Mouse (Mus musculus): ENCODE data around the gene Icam2. TPM values are rescaled to one million over a fixed set of nuclear protein-coding genes. Genes with fewer than 3 reads are reported as not detected.

Icam2 gene
- polyA plus RNA-seq, 1 experiment from 2014 or later, result 9.8 TPM

GRCm38 (mm10) chr11:106386409-106386808 is 1.5 kb downstream of the Icam2 start:
- no peaks in the 10 kb centered on the region for H3K36me3 ChIP-seq (replicated peaks)
- no peak overlapping the region for H3K9ac ChIP-seq
- no peaks in the 10 kb centered on the region for H3K27me3 ChIP-seq
- no peaks in the 10 kb centered on the region for H3K9me3 ChIP-seq
- H3K4me3 ChIP-seq (replicated peaks), result no peak overlapping the region
- no peaks in the 10 kb centered on the region for H3K4me1 ChIP-seq
- no peak for ATAC-seq (ENCODE audit: low FRiP score)
- H3K4me2 ChIP-seq, result no peak overlapping the region
- no peak overlapping the region for H3K27ac ChIP-seq
- 92% methylated on average over 3 of the region's 3 CpGs for WGBS

- ATAC-seq (ENCODE audit: low FRiP score), result no peak
- Histone ChIP-seq H3K9ac (no peak overlapping the region), H3K4me1 (no peaks in the 10 kb centered on the region), H3K36me3 (replicated peaks) (no peaks in the 10 kb centered on the region), H3K27ac (no peak overlapping the region), H3K4me2 (no peak overlapping the region), H3K4me3 (replicated peaks) (no peak overlapping the region), H3K27me3 (no peaks in the 10 kb centered on the region), H3K9me3 (no peaks in the 10 kb centered on the region)
- WGBS, result 73% methylated on average over 6 of the region's 6 CpGs
These were observed 4.7 kb downstream of the Icam2 start for GRCm38 (mm10) chr11:106383051-106383790.

GRCm38 (mm10) chr11:106382424-106382823 is 5.5 kb downstream of the Icam2 start:
- Histone ChIP-seq H3K4me3 (replicated peaks) (no peak overlapping the region), H3K27me3 (no peaks in the 10 kb centered on the region), H3K4me1 (no peaks in the 10 kb centered on the region), H3K27ac (no peak overlapping the region), H3K36me3 (replicated peaks) (no peaks in the 10 kb centered on the region), H3K9me3 (no peaks in the 10 kb centered on the region), H3K4me2 (no peak overlapping the region), H3K9ac (no peak overlapping the region)
- no peak for ATAC-seq (ENCODE audit: low FRiP score)
- 88% methylated on average over 5 of the region's 5 CpGs for WGBS

GRCm38 (mm10) chr11:106381883-106382282 is 6.0 kb downstream of the Icam2 start:
- H3K4me3 ChIP-seq (replicated peaks), result no peak overlapping the region
- 90% methylated on average over 7 of the region's 7 CpGs for whole genome bisulfite sequencing

GRCm38 (mm10) chr11:106381011-106381410 is 6.9 kb downstream of the Icam2 start:
- ATAC-seq (ENCODE audit: low FRiP score), result no peak
- no peaks in the 10 kb centered on the region for H3K36me3 ChIP-seq (replicated peaks)
- WGBS, result 83% methylated on average over 11 of the region's 11 CpGs

More at GRCm38 (mm10) chr11:106381883-106382282, 6.0 kb downstream of the Icam2 start:
- Histone ChIP-seq H3K27ac (no peak overlapping the region), H3K27me3 (no peaks in the 10 kb centered on the region), H3K4me1 (no peaks in the 10 kb centered on the region), H3K9ac (no peak overlapping the region), H3K9me3 (no peaks in the 10 kb centered on the region), H3K4me2 (no peak overlapping the region), H3K36me3 (replicated peaks) (no peaks in the 10 kb centered on the region)
- no peak for ATAC-seq (ENCODE audit: low FRiP score)

GRCm38 (mm10) chr11:106374979-106375378 is 12.9 kb downstream of the Icam2 start:
- no peaks in the 10 kb centered on the region for H3K4me1 ChIP-seq
- no peak for ATAC-seq (ENCODE audit: low FRiP score)
- H3K36me3 ChIP-seq (replicated peaks), result no peaks in the 10 kb centered on the region
- no peak overlapping the region for H3K4me3 ChIP-seq (replicated peaks)
- 81% methylated on average over 5 of the region's 5 CpGs for WGBS
- no peak overlapping the region for H3K9ac ChIP-seq
- no peaks in the 10 kb centered on the region for H3K27me3 ChIP-seq
- H3K4me2 ChIP-seq, result no peak overlapping the region
- H3K9me3 ChIP-seq, result no peaks in the 10 kb centered on the region
- H3K27ac ChIP-seq, result no peak overlapping the region

More at GRCm38 (mm10) chr11:106381011-106381410, 6.9 kb downstream of the Icam2 start:
- H3K9me3 ChIP-seq, result no peaks in the 10 kb centered on the region
- no peak overlapping the region for H3K4me2 ChIP-seq
- H3K4me3 ChIP-seq (replicated peaks), result no peak overlapping the region
- H3K27ac ChIP-seq, result no peak overlapping the region
- no peaks in the 10 kb centered on the region for H3K4me1 ChIP-seq
- H3K9ac ChIP-seq, result no peak overlapping the region
- H3K27me3 ChIP-seq, result no peaks in the 10 kb centered on the region

- H3K27me3 ChIP-seq, result no peaks in the 10 kb centered on the region
- no peak for ATAC-seq (ENCODE audit: low FRiP score)
- no peaks in the 10 kb centered on the region for H3K4me1 ChIP-seq
- no peak overlapping the region for H3K27ac ChIP-seq
- H3K4me2 ChIP-seq, result no peak overlapping the region
- H3K36me3 ChIP-seq (replicated peaks), result no peaks in the 10 kb centered on the region
- no peaks in the 10 kb centered on the region for H3K9me3 ChIP-seq
- no peak overlapping the region for H3K9ac ChIP-seq
- 62% methylated on average over 9 of the region's 9 CpGs for WGBS
- H3K4me3 ChIP-seq (replicated peaks), result no peak overlapping the region
These were observed 13.3 kb downstream of the Icam2 start for GRCm38 (mm10) chr11:106374559-106374958.

- no peak for ATAC-seq (ENCODE audit: low FRiP score)
- no peak overlapping the region for H3K9ac ChIP-seq
- H3K4me3 ChIP-seq (replicated peaks), result no peak overlapping the region
- no peaks in the 10 kb centered on the region for H3K4me1 ChIP-seq
- WGBS, result 67% methylated on average over 11 of the region's 11 CpGs
- H3K9me3 ChIP-seq, result no peaks in the 10 kb centered on the region
- no peak overlapping the region for H3K4me2 ChIP-seq
- no peaks in the 10 kb centered on the region for H3K27me3 ChIP-seq
- no peaks in the 10 kb centered on the region for H3K36me3 ChIP-seq (replicated peaks)
- H3K27ac ChIP-seq, result no peak overlapping the region
These were observed 13.9 kb downstream of the Icam2 start for GRCm38 (mm10) chr11:106373998-106374397.

GRCm38 (mm10) chr11:106366316-106366715 is 21.6 kb downstream of the Icam2 start:
- H3K9me3 ChIP-seq, result no peaks in the 10 kb centered on the region
- no peaks in the 10 kb centered on the region for H3K36me3 ChIP-seq (replicated peaks)
- H3K9ac ChIP-seq, result no peak overlapping the region
- 0 out of 2 replicates have a peak, but pooled peaks cover 3% of the 10 kb centered on the region for H3K27me3 ChIP-seq
- no peak overlapping the region for H3K4me3 ChIP-seq (replicated peaks)
- 9% methylated on average over 3 of the region's 3 CpGs for WGBS
- peaks cover 16% of the 10 kb centered on the region for H3K4me1 ChIP-seq
- no peak overlapping the region for H3K27ac ChIP-seq
- 0 out of 2 replicates have a peak, but pooled peaks have one; percentile 23 for ATAC-seq (ENCODE audit: low FRiP score)
- no peak overlapping the region for H3K4me2 ChIP-seq

- no peak within 1 kb of the TSS for H3K4me3 ChIP-seq (replicated peaks)
- H3K36me3 ChIP-seq (replicated peaks), result no peaks in the 10 kb centered on the region
- ATAC-seq (ENCODE audit: low FRiP score), result no peak
- WGBS, result 69% methylated on average over 9 of the region's 10 CpGs
- peak within 1 kb of the TSS; percentile 9; the same call in 1 of the 2 replicates for H3K9ac ChIP-seq
- H3K27me3 ChIP-seq, result 0 out of 2 replicates have a peak, but pooled peaks cover 3% of the 10 kb centered on the region
- no peak within 1 kb of the TSS for H3K27ac ChIP-seq
- peaks cover 16% of the 10 kb centered on the region for H3K4me1 ChIP-seq
- peak within 1 kb of the TSS; percentile 6; the same call in 1 of the 2 replicates for H3K4me2 ChIP-seq
- H3K9me3 ChIP-seq, result no peaks in the 10 kb centered on the region
These were observed 22.5 kb downstream of the Icam2 start, which contains the start of gene Prr29 for GRCm38 (mm10) chr11:106365366-106365765. Gene Prr29 (plus strand): TSS chr11:106365472.

GRCm38 (mm10) chr11:106364712-106365111 is 23.2 kb downstream of the Icam2 start:
- 0 out of 2 replicates have a peak, but pooled peaks cover 3% of the 10 kb centered on the region for H3K27me3 ChIP-seq
- H3K4me3 ChIP-seq (replicated peaks), result no peak overlapping the region
- ATAC-seq (ENCODE audit: low FRiP score), result no peak
- H3K4me1 ChIP-seq, result peaks cover 16% of the 10 kb centered on the region
- H3K27ac ChIP-seq, result no peak overlapping the region
- H3K9ac ChIP-seq, result peak overlapping the region; percentile 9; the same call in 1 of the 2 replicates
- WGBS, result 10% methylated on average over 11 of the region's 11 CpGs
- peak overlapping the region; percentile 6; the same call in 1 of the 2 replicates for H3K4me2 ChIP-seq
- H3K36me3 ChIP-seq (replicated peaks), result no peaks in the 10 kb centered on the region
- H3K9me3 ChIP-seq, result no peaks in the 10 kb centered on the region

GRCm38 (mm10) chr11:106359350-106359749 is 28.5 kb downstream of the Icam2 start:
- Histone ChIP-seq H3K4me2 (no peak overlapping the region), H3K4me3 (replicated peaks) (no peak overlapping the region), H3K4me1 (no peaks in the 10 kb centered on the region), H3K27ac (no peak overlapping the region), H3K9me3 (no peaks in the 10 kb centered on the region), H3K27me3 (0 out of 2 replicates have a peak, but pooled peaks cover 3% of the 10 kb centered on the region), H3K9ac (no peak overlapping the region), H3K36me3 (replicated peaks) (no peaks in the 10 kb centered on the region)
- ATAC-seq (ENCODE audit: low FRiP score), result no peak
- 20% methylated on average over 5 of the region's 5 CpGs for WGBS

All from forebrain, embryonic 12.5 days (tissue).